Comparison of ENCODE assay signal across 20 mouse cellular contexts in genomic region chr9:89788651-89789050, GRCm38 (mm10). TPM values are rescaled to one million over a fixed set of nuclear protein-coding genes. Genes with fewer than 3 reads are reported as not detected.
DNase-seq lines count a peak whose midpoint lies in the region.
"Had no signal": no experiment of that assay in that cellular context is flagged by ENCODE, and none has a peak within 500 bp of the region (broad histone marks: within the 10 kb centered on the region; RNA-seq: fewer than 3 reads in every experiment).

No protein-coding gene starts in this region.

- H3K36me3 ChIP-seq in splenic B cell, adult 2 months (ENCODE audit: control insufficient read depth, insufficient read depth, low read length, poor library complexity, severe bottlenecking): no peaks in the 10 kb centered on the region
- H3K36me3 ChIP-seq: embryonic facial prominence, embryonic 13.5 days; embryonic facial prominence, embryonic 15.5 days; forebrain, embryonic 10.5 days; forebrain, embryonic 12.5 days; G1E had no signal

- no peaks in the 10 kb centered on the region for H3K27me3 ChIP-seq in splenic B cell, adult 2 months (ENCODE audit: control insufficient read depth, insufficient read depth, low read length, poor library complexity, severe bottlenecking)
- H3K27me3 ChIP-seq: embryonic facial prominence, embryonic 13.5 days; embryonic facial prominence, embryonic 15.5 days; forebrain, embryonic 12.5 days; Patski had no signal

- DNase-seq in heart, adult 11 months: peak; percentile 63
- DNase-seq in heart, adult 8-10 months (ENCODE audit: low spot score): no peak
- peak; percentile 50 to 51 for DNase-seq in spleen, postnatal 36 days (ENCODE audit: low spot score in 2 of 2)
- no peak for DNase-seq in spleen, adult 12 weeks (ENCODE audit: low spot score)
- peak; percentile 22 for DNase-seq in splenic B cell, adult 2 months (ENCODE audit: low read depth, low spot score)
- no peak for DNase-seq in embryo, embryonic 11 days
- DNase-seq: adrenal gland, adult 8-10 months; adrenal gland, postnatal 14 days; adrenal gland, postnatal 36 days; cerebellum, adult 11-12 months; cerebellum, adult 2 months; cerebellum, adult 9-10 months; cerebellum, postnatal 25 days had no signal

RNA-seq across cellular contexts. Expression of gene Ankrd34c, which starts 50.4 kb away (rescaled TPM):
- not detected for total RNA-seq in heart, adult 8-10 months (2022)
- total RNA-seq: adrenal gland, adult 18-20 months; adrenal gland, postnatal 14 days; adrenal gland, postnatal 36 days had no signal

Comparison
In these comparisons a context has a peak if more than half of its experiments do, and no peak if none do; other contexts are left out.
1. DNase-seq: peak in heart, adult 11 months (single experiment), spleen, postnatal 36 days (2 of 2) and splenic B cell, adult 2 months (single experiment); none in heart, adult 8-10 months (single experiment), spleen, adult 12 weeks (single experiment) and embryo, embryonic 11 days (single experiment).